Mouse (Mus musculus): ENCODE results near the gene Dusp9. TPM values are rescaled to one million over a fixed set of nuclear protein-coding genes. Genes with fewer than 3 reads are reported as not detected.
A peak's percentile ranks its signal among the peaks of the same experiment; 100 is the strongest.

Gene Dusp9
- total RNA-seq, 4 experiments from 2014 or later: 0.17 to 1.1 (median 0.52) TPM

DNA sequence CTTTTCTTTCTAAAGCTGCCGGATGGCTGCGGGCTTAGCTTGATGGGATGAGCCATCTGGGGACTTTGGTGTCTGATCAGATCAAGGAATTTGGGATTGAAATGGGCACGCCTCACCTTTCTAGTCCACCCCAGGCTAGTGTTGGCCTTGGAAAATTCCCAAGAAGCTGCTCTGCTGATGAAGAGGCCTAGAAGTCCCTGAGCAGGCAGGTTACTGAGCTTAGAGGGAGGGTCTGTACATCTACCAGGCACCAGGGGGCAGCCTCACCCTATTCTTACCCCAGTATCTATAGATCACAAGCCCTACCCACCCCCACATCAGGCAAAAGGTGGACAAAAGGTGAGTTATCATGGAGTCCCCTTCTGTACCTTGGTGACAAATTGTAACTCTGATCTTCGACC is 32.8 kb downstream of the Dusp9 start:
- DNase-seq: no peak

- DNase-seq: no peak
Measured at GRCm38 (mm10) chrX:73672879-73673618, 33.8 kb downstream of the Dusp9 start, which contains the start of gene Slc6a8. TSS of gene Slc6a8 (plus strand) at chrX:73673150.

- DNase-seq: no peak
Measured at GRCm38 (mm10) chrX:73673619-73673967, 34.4 kb downstream of the Dusp9 start.

DNA sequence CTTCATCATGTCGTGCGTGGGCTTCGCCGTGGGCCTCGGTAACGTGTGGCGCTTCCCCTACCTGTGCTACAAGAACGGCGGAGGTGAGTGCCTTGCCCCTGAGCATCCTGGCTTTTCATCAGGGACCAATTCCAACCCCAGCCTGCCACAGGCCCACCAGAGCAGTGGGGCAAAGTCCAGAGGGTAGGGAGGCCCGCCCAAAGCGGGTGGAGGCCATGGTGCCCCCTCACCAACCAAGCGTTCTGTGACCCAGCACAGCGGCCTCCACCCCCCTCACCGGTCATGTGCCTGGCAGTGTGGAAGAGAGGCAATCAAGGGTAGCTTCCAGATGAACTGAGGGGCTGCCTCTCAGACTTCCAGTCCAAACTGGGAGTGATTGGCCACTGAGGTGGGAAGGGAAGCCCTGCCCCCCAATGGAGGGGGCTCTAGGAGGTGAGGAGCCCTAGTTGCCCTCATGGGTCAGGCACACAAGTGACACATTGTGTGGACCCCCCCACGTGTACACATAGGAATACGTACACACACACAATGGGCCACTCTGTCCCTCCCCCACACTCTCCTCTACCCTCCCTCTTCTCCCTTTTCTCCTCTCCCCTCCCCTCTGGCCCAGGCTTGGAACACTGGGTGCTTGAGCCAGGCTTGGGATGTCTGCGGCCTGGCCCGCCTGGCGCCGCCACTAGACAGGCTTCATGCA is 34.9 kb downstream of the Dusp9 start:
- DNase-seq: no peak

DNA sequence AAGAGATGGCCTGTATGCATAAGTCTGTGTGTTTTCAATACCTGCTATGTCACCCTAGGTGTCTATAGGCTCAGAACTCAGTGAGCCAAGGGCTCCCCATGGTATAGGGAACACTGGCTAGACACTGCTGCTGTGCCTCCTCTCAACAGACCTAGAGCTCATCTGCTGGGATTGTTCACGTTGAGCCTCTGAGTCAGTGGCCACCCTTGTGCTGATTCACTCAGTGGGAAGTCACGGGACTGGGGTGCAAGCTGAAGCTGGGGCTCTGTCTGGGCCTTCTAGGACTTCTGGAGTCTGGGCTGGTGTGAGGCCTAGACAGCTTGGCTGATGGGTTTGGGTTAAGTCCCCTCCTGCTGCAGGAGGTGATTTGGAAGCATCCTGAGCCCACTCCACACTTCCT is 36.0 kb downstream of the Dusp9 start:
- DNase-seq: no peak

DNA sequence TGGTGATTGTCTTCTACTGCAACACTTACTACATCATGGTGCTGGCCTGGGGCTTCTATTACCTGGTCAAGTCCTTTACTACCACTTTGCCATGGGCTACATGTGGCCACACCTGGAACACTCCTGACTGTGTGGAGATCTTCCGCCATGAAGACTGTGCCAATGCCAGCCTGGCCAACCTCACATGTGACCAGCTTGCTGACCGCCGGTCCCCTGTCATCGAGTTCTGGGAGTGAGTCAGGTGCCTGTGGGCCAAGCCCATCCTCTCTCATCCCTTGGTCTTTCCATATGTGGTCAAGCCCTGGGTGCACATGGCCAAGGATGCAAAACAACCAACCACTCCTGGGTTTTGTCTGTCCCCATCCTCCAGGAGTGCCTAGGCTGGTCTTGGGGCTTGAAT is 37.4 kb downstream of the Dusp9 start:
- no peak for DNase-seq

- no peak for DNase-seq
Measured at GRCm38 (mm10) chrX:73684156-73684555, 44.9 kb downstream of the Dusp9 start.

- no peak for DNase-seq
Measured at GRCm38 (mm10) chrX:73684978-73685377, 45.8 kb downstream of the Dusp9 start.

- peak; percentile 82 for DNase-seq
Measured at GRCm38 (mm10) chrX:73685629-73686028, 46.4 kb downstream of the Dusp9 start.

DNA sequence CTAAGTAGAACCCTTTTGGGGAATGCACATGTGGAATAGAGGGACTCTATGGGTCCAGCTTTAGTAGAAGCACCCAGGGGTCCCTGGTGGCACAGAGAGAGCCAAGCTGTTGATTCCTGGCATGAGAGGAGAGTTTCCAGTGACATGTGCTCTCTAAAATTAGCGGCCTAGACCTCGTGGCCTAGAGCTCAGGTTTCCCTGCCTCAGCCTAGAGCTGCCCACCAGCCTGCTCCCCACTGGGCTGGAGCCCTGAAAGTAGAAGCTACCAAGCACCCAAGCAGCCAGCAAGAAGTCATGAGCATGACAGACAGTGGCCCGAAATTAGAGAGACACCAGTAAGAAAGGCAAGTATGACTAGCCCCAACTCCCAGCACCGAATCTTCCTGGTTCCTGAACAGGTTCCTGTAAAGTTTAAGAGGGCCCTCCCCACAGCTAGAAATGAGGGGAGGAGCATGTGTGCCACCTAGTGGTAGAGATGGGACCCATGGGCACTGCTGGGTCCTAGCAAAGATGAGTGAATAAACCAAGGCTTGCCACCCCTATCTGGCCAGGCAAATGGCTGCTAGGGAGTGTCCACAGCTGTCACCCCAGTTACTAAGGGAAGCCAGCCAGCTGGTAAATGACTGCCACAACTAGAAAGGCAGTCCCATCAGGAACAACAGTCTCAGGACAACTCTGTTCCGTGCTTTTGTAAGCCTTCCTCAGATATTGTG is 51.9 kb downstream of the Dusp9 start:
- DNase-seq: no peak

Other genes with a start within 250 kb of the Dusp9 start
- not detected for gene Gm18336, start 240.7 kb upstream of the Dusp9 start, total RNA-seq (2022)
- gene Zfp92, start 228.3 kb upstream of the Dusp9 start, total RNA-seq (2022): 1 to 10 TPM in 1 of 4 experiments, under 1 TPM in 3; 0.42 to 1.1 (median 0.64) TPM
- gene Trex2, start 204.1 kb upstream of the Dusp9 start, total RNA-seq (2022): under 1 TPM in 1 of 4 experiments, not detected in 3; 0.34 TPM
- gene Haus7, start 180.4 kb upstream of the Dusp9 start, total RNA-seq (2022): 10 to 100 TPM; 19.0 to 57.4 (median 39.0) TPM
- gene Bgn, start 155.8 kb upstream of the Dusp9 start, total RNA-seq (2022): 100 to 1,000 TPM; 251 to 364 (median 310) TPM
- 100 to 1,000 TPM in 1 of 4 experiments, 10 to 100 TPM in 3; 68.5 to 100 (median 79.5) TPM for gene Atp2b3, start 136.3 kb upstream of the Dusp9 start, total RNA-seq (2022)
- gene Pnck, start 20.7 kb downstream of the Dusp9 start, total RNA-seq (2022): 10 to 100 TPM; 10.6 to 29.6 (median 18.5) TPM
- 100 to 1,000 TPM in 3 of 4 experiments, 10 to 100 TPM in 1; 63.8 to 185 (median 134) TPM for gene Slc6a8, start 33.7 kb downstream of the Dusp9 start, total RNA-seq (2022)
- gene Bcap31, start 76.8 kb downstream of the Dusp9 start, total RNA-seq (2022): 100 to 1,000 TPM; 212 to 320 (median 258) TPM
- 10 to 100 TPM; 23.0 to 38.2 (median 29.4) TPM for gene Abcd1, start 77.2 kb downstream of the Dusp9 start, total RNA-seq (2022)
- under 1 TPM; 0.38 to 0.74 (median 0.55) TPM for gene Plxnb3, start 117.7 kb downstream of the Dusp9 start, total RNA-seq (2022)
- gene Srpk3, start 135.0 kb downstream of the Dusp9 start, total RNA-seq (2022): under 1 TPM; 0.42 to 0.71 (median 0.52) TPM
- gene Idh3g, start 147.5 kb downstream of the Dusp9 start, total RNA-seq (2022): 100 to 1,000 TPM; 295 to 431 (median 378) TPM
- gene Ssr4, start 147.6 kb downstream of the Dusp9 start, total RNA-seq (2022): 100 to 1,000 TPM; 150 to 176 (median 163) TPM
- 1 to 10 TPM; 4.4 to 8.1 (median 6.4) TPM for gene Pdzd4, start 185.6 kb downstream of the Dusp9 start, total RNA-seq (2022)

Measured in adrenal gland, adult 8-10 months (tissue).